Mouse (Mus musculus): Measurements from ENCODE around the gene Cd40. TPM values are rescaled to one million over a fixed set of nuclear protein-coding genes. Genes with fewer than 3 reads are reported as not detected.

Gene Cd40
- polyA plus RNA-seq, 1 experiment from 2014 or later: 22.1 TPM

DNA sequence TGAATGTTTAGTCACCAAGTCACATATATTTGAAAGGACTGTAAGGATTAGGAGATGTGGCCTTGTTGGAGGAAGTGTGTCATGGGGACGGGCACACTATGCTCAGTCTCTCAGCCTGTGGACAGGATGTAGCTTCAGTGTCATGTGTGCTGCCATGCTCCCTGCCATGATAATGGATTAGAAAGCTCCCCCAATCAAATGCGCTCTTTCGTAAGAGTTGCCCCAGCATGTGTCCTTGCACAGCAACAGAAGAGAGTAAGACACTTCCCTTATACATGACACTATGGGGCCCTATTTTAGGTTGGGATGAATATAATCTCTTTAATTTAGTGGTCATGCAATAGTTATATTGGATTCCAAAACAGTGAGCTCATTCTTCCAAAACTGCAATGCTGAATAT lies 34.9 kb upstream of the Cd40 start:
- Histone ChIP-seq H3K4me1 (ENCODE audit: insufficient read depth) (no peaks in the 10 kb centered on the region), H3K27me3 (ENCODE audit: insufficient read depth, low read length) (no peaks in the 10 kb centered on the region), H3K9me3 (ENCODE audit: low read depth, low read length) (no peaks in the 10 kb centered on the region), H3K4me2 (no peak overlapping the region), H3K9ac (no peak overlapping the region), H3K4me3 (ENCODE audit: low read depth, low read length) (no peak overlapping the region), H3K27ac (ENCODE audit: low read depth) (no peak overlapping the region), H3K36me3 (ENCODE audit: insufficient read depth) (peaks cover 39% of the 10 kb centered on the region)
- TF ChIP-seq CTCF (IDR thresholded peaks at IDR 0.05; ENCODE audit: low read depth): no peak
- ATAC-seq (ENCODE audit: insufficient read depth): no peak
- 92% methylated on average over 3 of the region's 3 CpGs for WGBS
- DNase-seq: no peak

DNA sequence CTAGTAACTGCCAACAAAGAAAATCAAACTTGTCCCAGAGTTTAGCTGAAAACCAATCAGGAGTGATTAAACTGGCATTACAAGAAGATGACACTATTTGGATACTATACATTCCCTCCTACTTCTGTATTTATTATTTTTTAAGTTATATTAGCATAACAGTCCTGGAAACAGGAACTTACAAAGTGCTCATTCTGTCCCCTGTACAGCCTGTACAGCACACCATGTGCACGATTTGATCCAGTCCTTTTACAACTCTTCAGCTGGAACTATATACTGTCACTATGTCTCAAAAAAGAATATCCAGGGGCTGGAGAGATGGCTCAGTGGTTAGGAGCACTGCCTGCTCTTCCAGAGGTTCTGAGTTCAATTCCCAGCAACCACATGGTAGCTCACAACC lies 28.3 kb upstream of the Cd40 start:
- DNase-seq: no peak
- Histone ChIP-seq H3K4me2 (no peak overlapping the region), H3K36me3 (ENCODE audit: insufficient read depth) (peaks cover 9% of the 10 kb centered on the region; the same call in 1 of the 2 replicates), H3K9me3 (ENCODE audit: low read depth, low read length) (no peaks in the 10 kb centered on the region), H3K4me1 (ENCODE audit: insufficient read depth) (no peaks in the 10 kb centered on the region), H3K27me3 (ENCODE audit: insufficient read depth, low read length) (no peaks in the 10 kb centered on the region), H3K27ac (ENCODE audit: low read depth) (no peak overlapping the region), H3K4me3 (ENCODE audit: low read depth, low read length) (no peak overlapping the region), H3K9ac (no peak overlapping the region)
- no peak for TF ChIP-seq CTCF (IDR thresholded peaks at IDR 0.05; ENCODE audit: low read depth)
- no peak for ATAC-seq (ENCODE audit: insufficient read depth)
- WGBS: 79% methylated on average over 1 of the region's 1 CpGs

DNA sequence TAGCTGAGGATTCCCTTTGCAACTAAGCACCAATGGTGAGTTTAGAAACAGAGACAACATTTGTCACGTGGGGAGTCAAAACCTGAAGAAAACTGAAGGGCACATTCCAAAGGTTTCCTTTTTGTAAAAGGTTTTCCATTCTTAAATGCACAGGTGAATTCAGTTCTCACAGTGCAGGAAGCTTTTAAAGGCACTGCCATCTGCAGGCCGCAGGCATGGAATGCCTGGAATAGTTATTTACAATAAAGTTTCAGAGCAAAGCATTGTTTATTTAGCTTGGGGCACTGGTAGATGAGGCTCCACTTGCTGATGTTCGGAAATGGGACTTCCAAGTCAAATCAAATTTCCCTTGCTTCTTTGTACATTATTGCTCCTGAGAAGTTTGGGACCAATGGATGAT lies 22.9 kb upstream of the Cd40 start:
- Histone ChIP-seq H3K27me3 (ENCODE audit: insufficient read depth, low read length) (no peaks in the 10 kb centered on the region), H3K27ac (ENCODE audit: low read depth) (no peak overlapping the region), H3K4me2 (peak overlapping the region; percentile 82), H3K36me3 (ENCODE audit: insufficient read depth) (no peaks in the 10 kb centered on the region), H3K9ac (no peak overlapping the region), H3K4me3 (ENCODE audit: low read depth, low read length) (peak overlapping the region; percentile 94; the same call in 1 of the 2 replicates), H3K4me1 (ENCODE audit: insufficient read depth) (peaks cover 9% of the 10 kb centered on the region), H3K9me3 (ENCODE audit: low read depth, low read length) (no peaks in the 10 kb centered on the region)
- DNase-seq (peak; percentile 46), ATAC-seq (ENCODE audit: insufficient read depth) (no peak)
- TF ChIP-seq CTCF (IDR thresholded peaks at IDR 0.05; ENCODE audit: low read depth): peak; percentile 28; the same call in 1 of the 2 replicates
- WGBS: 34% methylated on average over 3 of the region's 3 CpGs

DNA sequence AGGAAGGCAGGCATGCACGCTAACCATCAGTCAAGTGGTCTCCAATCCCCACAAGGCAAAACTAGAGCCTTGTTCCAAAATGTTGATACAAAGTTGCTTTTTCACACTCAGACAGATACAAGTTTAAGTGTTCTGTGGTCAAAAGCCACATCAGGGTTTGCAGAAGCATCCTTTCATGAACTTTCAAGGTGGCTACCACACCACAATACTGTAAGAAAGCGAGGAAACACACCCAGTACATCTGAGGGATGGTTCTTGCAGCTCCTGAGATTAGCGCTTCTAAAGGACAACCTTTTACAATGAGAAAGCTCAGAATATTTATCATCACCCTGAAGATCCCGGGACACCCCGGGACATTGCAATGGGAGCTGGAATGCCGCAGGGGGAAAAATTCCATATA lies 22.1 kb upstream of the Cd40 start:
- peak; percentile 10 for DNase-seq
- TF ChIP-seq CTCF (IDR thresholded peaks at IDR 0.05; ENCODE audit: low read depth): no peak
- 18% methylated on average over 6 of the region's 6 CpGs for WGBS
- no peaks in the 10 kb centered on the region for H3K27me3 ChIP-seq (ENCODE audit: insufficient read depth, low read length)
- H3K9ac ChIP-seq: peak overlapping the region; percentile 95
- peak overlapping the region; percentile 94 for H3K4me3 ChIP-seq (ENCODE audit: low read depth, low read length)
- H3K4me1 ChIP-seq (ENCODE audit: insufficient read depth): peaks cover 9% of the 10 kb centered on the region
- H3K36me3 ChIP-seq (ENCODE audit: insufficient read depth): no peaks in the 10 kb centered on the region
- H3K27ac ChIP-seq (ENCODE audit: low read depth): no peak overlapping the region
- H3K9me3 ChIP-seq (ENCODE audit: low read depth, low read length): no peaks in the 10 kb centered on the region
- peak overlapping the region; percentile 82 for H3K4me2 ChIP-seq
- no peak for ATAC-seq (ENCODE audit: insufficient read depth)

DNA sequence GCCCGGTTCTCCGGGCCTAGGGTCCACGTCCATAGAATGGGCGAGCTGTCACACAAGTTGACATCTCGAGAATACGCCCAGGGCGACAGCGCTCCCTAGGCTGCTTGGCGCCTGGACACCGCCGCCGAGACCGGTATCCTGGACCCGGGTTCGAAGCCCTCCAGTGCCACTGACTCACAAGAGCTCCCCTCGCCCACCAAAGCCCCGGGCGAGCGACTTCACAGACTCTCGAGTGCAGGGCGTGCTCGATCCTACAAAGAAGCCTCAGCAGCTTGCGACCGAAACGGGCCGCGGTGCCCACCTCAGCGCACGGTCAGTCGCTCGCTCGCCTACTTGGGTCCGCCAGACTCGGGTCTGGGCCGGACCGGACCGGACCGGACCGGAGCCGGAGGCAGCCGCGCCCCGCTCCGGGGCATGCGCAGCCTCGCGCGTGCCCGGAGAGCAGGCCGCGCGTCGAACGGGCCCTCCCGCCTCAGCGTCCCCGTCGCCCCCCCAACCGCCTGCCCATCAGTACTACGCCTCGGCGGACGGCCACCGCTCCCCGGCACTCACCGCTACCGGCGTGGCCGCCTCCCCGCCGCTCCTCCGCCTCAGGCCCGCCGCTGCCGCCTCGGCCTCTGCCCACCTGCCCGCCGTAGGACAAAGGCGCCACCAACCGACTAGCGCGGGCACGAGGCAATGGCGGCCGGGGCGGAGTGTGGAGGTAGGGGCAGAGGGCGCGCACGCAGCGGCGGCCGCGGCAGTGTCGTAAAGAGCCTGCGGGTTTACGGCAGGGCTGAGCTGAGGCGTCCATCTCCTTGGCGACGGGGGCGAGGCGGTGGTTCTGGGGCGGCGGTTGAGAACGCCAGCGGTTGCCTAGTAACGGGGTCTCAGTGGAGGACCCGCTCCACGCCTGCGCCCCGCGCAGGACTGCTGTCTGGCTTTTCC lies 21.0 kb upstream of the Cd40 start, which contains the start of gene Ncoa5:
TSS of gene Ncoa5 (minus strand) at position 737 of the 927 bp plus-strand sequence.
- DNase-seq: peak; percentile 99
- H3K27me3 ChIP-seq (ENCODE audit: insufficient read depth, low read length): no peaks in the 10 kb centered on the region
- peak within 1 kb of the TSS; percentile 82 for H3K4me2 ChIP-seq
- H3K9me3 ChIP-seq (ENCODE audit: low read depth, low read length): no peaks in the 10 kb centered on the region
- peak; percentile 4; the same call in 1 of the 2 replicates for TF ChIP-seq CTCF (IDR thresholded peaks at IDR 0.05; ENCODE audit: low read depth)
- peak within 1 kb of the TSS; percentile 72 for H3K27ac ChIP-seq (ENCODE audit: low read depth)
- peak; percentile 98 for ATAC-seq (ENCODE audit: insufficient read depth)
- peak within 1 kb of the TSS; percentile 94 for H3K4me3 ChIP-seq (ENCODE audit: low read depth, low read length)
- H3K36me3 ChIP-seq (ENCODE audit: insufficient read depth): no peaks in the 10 kb centered on the region
- WGBS: under 1% methylated on average over 100 of the region's 111 CpGs
- peak within 1 kb of the TSS; percentile 95 for H3K9ac ChIP-seq
- H3K4me1 ChIP-seq (ENCODE audit: insufficient read depth): peaks cover 9% of the 10 kb centered on the region

DNA sequence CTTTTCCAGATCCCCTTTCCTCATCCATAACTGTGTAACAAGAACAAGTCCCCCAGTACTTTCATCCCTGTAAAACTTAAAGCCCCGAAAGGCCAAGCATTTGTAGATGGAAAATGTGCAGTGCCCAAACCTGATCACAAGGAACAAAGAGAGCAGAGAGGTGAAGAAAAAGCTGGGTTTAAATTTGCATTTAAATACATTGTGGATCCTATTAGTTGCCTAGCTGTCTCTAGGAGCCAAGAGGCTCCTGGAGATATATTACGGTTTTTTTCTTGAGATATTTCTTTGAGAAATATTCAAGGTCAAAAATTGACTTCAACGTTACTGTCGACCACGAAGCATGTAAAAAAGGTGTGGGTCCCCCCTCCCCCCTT lies 20.4 kb upstream of the Cd40 start:
- H3K27ac ChIP-seq (ENCODE audit: low read depth): no peak overlapping the region
- H3K4me2 ChIP-seq: peak overlapping the region; percentile 82
- no peak for TF ChIP-seq CTCF (IDR thresholded peaks at IDR 0.05; ENCODE audit: low read depth)
- H3K4me1 ChIP-seq (ENCODE audit: insufficient read depth): peaks cover 9% of the 10 kb centered on the region
- ATAC-seq (ENCODE audit: insufficient read depth) (no peak), DNase-seq (no peak)
- no peaks in the 10 kb centered on the region for H3K9me3 ChIP-seq (ENCODE audit: low read depth, low read length)
- WGBS: 43% methylated on average over 5 of the region's 5 CpGs
- no peaks in the 10 kb centered on the region for H3K36me3 ChIP-seq (ENCODE audit: insufficient read depth)
- H3K27me3 ChIP-seq (ENCODE audit: insufficient read depth, low read length): no peaks in the 10 kb centered on the region
- H3K4me3 ChIP-seq (ENCODE audit: low read depth, low read length): peak overlapping the region; percentile 94
- H3K9ac ChIP-seq: no peak overlapping the region

DNA sequence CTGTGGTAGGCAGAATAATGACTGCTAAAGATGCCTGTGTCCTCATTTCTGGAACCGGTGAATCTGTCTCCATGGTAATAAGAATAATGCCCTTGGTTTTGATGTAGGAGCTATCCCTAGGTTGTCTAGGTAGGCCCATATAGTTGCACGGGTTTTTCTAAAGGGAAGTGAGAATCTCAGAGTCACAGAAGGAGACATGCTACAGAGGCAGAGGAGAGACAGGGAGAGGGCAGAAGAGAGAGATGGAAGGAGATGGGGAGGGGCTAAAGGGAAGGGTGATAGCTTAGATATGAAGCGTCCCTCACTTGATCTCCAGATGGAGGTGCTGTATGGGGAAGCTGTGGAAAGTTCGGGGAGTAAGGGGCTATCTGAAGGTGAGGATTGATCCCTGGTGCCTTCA lies 18.0 kb upstream of the Cd40 start:
- Histone ChIP-seq H3K36me3 (ENCODE audit: insufficient read depth) (no peaks in the 10 kb centered on the region), H3K4me2 (no peak overlapping the region), H3K9ac (no peak overlapping the region), H3K9me3 (ENCODE audit: low read depth, low read length) (no peaks in the 10 kb centered on the region), H3K27ac (ENCODE audit: low read depth) (no peak overlapping the region), H3K4me1 (ENCODE audit: insufficient read depth) (peaks cover 9% of the 10 kb centered on the region), H3K4me3 (ENCODE audit: low read depth, low read length) (no peak overlapping the region), H3K27me3 (ENCODE audit: insufficient read depth, low read length) (no peaks in the 10 kb centered on the region)
- 63% methylated on average over 4 of the region's 4 CpGs for WGBS
- no peak for DNase-seq
- TF ChIP-seq CTCF (IDR thresholded peaks at IDR 0.05; ENCODE audit: low read depth): no peak
- ATAC-seq (ENCODE audit: insufficient read depth): no peak

Measured in lung, embryonic 14.5 days (tissue).